Mouse (Mus musculus) large intestine, adult 2 months (tissue): ENCODE measurements around the gene Gm17509. TPM values are rescaled to one million over a fixed set of nuclear protein-coding genes. Genes with fewer than 3 reads are reported as not detected.

Experiments
- DNase-seq: peaks from one replicate; pipeline ENCODE4 v3.0.0-alpha.2; 2012; ENCODE audit warnings: low read depth, low spot score
- WGBS: fragments of 180-500 bp; shearing (Covaris S2); methylation state at CpG from one replicate; pipeline ENCODE4 v1.1.7; 2018; 5-methylcytosine and 5-hydroxymethylcytosine counted together
- polyA plus RNA-seq: library from polyadenylated mRNA; depleted of rRNA; stranded (reverse); fragments of >200 nt; gene quantifications from 2 replicates; pipeline ENCODE4 v1.2.3, GENCODE M21; 2012; rRNA removed

Gene Gm17509
- polyA plus RNA-seq, result not detected in 2 replicates

DNA sequence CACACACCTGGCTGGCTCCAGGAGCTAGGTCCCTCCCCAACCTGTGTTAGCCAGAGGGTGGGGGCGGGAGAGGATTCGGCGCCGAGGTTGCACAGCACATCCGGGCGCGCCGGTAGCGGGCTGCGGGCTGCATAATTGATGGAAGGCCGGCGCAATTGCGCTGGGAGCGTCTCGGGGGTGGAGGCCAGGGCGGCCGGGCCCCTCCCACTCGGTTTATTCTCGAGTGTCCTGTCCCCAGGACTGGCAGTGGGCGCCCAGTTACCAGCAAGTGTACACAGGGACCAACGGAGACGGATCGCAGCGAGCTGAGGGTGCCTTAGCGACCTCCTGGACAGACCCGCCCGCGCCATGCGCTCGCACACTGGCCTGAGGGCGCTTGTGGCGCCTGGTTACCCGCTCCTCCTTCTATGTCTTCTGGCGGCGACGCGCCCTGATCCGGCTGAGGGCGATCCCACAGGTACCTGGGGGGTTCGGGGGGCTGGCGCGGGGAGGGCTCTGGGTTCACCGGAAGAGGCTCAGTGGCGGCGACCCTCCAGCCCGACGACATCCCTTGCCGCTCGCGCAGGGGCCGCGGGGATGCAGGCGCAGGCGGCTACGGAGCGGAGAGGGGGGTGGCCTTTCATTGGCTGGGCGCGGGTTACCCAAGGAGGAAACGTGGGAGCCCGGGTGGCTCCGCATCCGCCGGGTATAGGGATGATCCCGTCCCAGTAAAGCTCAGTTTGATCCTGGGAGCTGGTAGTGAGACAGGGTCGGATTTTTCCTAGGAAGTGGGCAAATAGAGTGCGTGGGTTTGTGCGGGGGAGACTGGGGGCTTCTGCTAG is at the start of gene Gm17509:
Gene Gm17509 (minus strand): TSS at position 575 of the 821 bp plus-strand sequence.
- no peak for DNase-seq
- WGBS, result 2% methylated on average over 67 of the region's 67 CpGs

DNA sequence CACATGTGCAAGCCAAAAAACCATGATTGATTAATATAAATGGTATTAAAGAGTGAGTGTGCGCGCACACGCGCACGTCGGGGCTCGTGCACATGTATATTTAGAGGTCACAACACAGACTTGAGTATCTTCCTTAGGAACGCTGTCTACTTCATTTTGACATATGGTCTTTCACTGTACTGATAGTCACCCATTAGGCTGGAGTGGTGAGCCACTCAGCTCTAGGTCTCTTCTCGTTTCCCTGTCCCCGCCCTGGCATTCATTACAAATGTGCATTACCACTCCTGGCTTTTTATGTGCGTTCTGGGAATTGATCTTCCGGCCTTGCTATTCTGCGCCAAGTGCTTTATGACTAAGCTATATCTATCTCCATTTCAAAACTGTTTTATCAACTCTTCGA is 47.1 kb upstream of the Gm17509 start:
- 89% methylated on average over 14 of the region's 14 CpGs for WGBS
- no peak for DNase-seq

DNA sequence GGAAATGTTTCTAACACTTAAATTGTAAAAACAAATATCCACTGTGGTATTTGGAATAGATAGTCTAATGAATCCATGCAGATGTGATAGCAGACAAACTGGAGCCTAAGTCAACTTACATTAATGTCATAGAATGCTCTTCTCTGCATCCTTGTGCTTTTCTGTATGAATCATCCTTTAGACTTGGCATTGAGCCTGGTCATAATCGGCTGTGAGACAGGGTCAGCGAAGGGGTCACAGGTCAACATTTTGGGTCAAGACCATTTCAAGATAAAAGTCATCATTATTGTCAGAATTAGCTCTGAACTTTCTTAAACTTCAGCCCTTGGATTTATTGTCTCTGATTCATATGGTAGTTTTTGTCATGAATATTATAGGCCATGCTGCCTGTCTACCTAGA is 45.3 kb upstream of the Gm17509 start:
- no peak for DNase-seq
- 68% methylated on average over 2 of the region's 2 CpGs for WGBS

DNA sequence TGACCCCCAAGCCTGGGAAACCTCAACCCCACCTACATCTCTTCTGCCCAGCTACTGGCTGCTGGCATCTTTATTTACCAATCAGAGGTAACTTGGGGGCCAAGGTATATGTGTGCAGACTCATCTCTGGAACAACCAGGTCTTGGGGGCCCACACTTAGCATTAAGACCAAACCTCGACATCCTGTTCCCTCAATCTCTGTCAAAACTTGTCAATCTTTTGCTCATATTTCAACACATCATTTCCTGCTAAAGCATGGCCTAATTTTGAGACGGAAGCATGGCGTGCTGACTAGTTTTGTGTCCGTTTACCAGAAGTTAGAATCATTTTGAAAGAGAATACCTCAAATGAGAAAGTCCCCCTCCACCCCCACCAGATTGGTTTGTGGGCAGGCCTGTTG is 39.8 kb upstream of the Gm17509 start:
- no peak for DNase-seq
- 72% methylated on average over 4 of the region's 4 CpGs for WGBS

DNA sequence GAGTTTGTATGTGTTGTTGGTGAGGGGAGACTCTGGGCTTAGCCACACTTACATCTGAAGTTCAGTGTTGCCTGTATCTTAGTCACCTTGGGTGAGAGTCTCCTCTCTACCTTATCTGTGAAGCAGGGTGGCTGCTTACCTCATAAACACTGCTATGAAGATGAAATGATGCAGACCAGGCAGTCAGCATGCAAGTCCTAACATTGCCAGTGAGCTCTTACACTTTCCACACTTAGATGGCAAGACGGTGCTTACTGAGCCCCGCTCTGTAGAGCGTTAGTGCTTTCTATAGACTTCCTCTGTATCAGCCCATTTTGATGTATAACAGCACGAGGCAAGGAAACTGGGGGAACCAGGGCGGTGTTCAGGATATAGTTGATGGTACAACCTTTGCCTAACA is 21.7 kb upstream of the Gm17509 start:
- no peak for DNase-seq
- WGBS, result 81% methylated on average over 5 of the region's 5 CpGs

DNA sequence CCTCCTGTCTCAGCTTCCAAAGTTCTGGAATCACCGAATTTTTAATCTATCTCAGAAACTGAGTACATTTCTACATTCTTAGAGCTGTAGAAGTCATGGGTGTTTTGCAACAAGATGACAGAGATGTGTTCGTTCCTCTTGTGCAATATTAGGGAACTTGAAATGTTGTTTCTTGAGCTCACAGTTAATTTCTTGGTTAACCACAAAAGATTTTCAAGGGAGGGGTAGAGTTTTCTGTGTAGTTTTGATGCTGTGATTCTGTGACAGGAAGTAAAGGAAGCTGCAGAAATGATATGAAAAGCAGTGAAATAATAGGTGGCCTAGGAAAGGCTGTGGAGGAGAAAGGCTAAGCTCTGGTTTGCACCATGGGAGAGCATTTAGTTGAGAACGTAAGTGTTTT is 21.2 kb upstream of the Gm17509 start:
- no peak for DNase-seq
- 74% methylated on average over 3 of the region's 3 CpGs for WGBS

DNA sequence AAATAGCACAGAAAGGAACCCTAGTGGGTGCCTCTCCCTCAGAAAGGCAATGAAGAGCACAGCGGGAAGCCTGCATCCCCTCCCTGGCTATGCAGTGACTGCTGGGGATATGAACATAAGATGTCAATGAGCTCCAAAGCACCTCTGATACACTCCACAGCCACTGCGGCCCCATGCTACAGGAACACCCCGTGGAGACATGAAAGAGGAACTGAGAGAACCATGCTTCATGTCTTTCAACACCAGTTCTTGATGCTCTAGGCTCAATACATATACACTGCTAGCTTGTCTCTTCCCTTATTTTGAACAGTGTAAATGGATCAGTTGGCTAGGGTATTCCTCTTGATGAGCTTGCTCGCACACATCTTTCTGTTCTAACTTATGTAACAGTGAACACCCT is 16.2 kb upstream of the Gm17509 start:
- 82% methylated on average over 4 of the region's 4 CpGs for WGBS
- no peak for DNase-seq

DNA sequence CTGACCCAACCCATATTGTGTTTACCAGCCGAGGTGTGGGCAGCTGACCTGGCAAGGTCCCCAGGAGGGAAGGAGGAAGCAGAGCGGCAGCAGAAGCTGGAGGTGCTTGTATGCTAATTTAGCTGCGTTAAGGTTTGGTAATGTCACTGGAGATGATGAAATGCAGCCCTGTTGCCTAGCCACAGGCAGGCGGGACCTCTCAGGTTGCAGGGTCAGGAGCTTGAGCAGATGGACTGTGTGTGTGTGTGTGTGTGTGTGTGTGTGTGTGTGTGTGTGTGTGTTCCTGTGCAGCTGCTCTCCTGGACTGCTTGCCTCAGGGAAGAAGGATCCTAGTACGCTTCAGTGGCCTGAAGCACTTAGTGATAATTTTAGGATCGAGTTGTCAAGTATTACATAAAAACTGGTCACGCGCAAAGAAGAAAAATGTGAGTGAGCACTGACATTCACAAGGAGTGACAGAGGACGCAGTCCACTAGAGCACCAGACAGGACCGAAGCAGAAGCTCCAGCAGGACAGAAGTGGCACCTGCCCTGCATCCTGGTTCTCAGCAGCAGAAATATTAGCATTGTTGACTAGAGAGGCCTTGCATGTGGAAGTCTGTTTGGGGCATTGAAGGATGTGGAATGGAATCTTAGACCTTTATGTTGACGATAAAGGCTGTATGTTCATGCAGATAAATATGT is 14.8 kb upstream of the Gm17509 start:
- no peak for DNase-seq
- WGBS, result 45% methylated on average over 11 of the region's 11 CpGs

DNA sequence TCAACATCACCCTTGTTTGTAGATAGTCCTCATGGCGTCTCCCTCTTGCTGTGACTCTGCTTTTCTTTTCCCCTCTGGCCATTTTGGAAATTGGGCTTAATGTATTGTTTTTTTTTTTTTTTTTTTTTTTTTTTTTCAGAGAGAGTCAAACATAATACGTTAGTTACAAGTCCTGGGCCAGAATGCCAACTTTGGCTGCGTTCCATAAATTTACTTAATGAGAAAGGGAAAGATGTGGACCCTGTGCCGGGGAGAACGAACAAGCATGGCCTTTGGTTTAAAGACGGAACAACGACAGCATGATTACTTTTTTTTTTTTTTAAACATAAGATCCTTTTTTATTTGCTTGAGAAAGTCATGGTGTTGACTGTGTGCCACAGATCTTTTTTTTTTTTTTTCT is 13.6 kb upstream of the Gm17509 start:
- WGBS, result 76% methylated on average over 7 of the region's 7 CpGs
- DNase-seq, result no peak

DNA sequence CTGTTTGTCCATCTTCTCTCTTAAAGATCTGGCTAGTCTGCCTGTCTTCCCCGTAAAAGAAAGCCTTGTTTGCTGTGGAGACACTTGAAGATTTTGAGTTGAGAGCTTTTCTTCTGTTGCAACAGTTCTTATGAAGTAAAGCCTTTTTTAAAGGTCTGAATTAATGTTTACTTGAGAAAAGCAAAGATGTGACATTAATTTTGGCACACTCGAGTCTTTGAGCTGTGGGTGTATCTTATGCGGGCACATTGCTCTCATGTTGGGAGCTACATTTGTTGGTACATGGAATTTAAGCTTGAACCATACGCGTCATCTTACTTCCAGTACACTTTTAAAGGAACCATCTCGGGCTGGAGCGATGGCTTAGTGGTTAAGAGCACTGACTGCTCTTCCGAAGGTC is 12.9 kb upstream of the Gm17509 start:
- DNase-seq, result no peak
- 85% methylated on average over 8 of the region's 8 CpGs for WGBS

DNA sequence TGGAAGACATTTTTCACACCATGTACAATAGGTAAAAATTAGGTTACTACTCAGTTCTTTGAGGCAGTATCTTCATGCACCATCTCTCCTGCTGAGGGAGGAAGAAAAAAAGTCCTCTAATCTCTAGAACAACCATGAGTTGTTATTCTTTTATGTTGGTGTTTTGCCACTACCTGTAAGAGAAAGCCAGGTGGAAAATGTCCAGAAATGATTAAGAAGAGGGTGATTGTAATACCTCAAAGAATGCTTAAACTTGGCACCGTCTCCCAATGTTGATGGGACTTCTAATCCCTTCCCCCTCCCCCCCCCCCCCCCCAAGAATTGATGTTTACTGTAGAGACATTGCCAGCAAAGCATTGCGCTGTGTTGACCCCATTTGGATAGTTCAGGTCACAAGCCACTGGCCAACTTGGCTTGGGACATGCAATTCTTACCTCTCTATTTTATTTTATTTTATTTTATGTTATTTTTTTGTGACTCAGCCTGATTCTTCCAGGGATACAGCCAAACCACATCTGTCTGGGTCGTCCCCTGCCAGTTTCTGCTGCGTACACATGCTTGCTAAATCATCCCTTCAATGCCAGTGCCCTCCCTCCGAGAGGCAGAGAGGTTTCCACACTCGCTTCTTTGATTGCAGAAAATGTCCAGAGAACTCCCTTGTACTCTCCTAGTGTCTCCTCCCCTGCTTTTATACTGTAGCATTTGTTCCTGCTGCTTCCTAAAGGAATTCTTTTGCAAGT is 9.7 kb upstream of the Gm17509 start:
- no peak for DNase-seq
- 65% methylated on average over 6 of the region's 6 CpGs for WGBS

DNA sequence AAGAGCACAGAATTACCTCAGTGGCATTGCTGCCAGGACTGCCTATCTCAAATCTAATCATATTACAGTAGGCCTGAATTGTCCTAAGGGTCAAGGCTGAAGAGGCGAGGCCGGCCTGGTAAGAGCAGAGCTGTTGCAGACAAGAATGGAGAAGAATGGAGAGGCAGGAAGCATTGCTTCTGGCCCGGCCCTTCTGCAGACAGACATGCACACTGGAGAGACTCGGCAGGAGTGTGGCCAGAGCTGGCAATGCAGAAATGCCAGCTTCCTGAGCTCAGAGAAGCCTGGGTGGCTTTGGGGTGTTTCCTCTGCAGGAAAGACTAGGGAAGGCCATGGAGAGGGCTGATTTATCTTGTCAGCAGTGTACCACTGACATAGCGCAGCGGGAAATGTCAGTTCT is 4.7 kb upstream of the Gm17509 start:
- 71% methylated on average over 6 of the region's 6 CpGs for WGBS
- DNase-seq, result no peak

DNA sequence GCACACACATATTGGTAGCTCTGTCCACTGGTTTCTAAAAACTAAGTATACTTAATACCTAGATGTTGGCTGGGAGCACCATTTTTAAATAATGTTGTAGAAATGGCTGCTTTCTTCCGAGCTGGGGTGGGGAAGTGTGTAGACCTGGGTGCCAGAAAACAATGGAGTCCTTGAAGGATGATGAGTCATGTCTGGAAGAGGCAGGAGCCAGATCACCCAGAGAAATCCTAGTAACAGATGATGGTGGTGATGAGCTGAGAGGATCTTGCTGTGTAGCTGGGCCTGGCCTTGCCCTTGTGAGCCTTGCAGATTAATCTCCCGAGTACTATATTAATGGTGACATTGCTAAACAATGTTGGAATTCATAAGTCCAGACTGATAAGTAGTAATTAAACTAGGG is 4.0 kb upstream of the Gm17509 start:
- 61% methylated on average over 2 of the region's 2 CpGs for WGBS
- no peak for DNase-seq

DNA sequence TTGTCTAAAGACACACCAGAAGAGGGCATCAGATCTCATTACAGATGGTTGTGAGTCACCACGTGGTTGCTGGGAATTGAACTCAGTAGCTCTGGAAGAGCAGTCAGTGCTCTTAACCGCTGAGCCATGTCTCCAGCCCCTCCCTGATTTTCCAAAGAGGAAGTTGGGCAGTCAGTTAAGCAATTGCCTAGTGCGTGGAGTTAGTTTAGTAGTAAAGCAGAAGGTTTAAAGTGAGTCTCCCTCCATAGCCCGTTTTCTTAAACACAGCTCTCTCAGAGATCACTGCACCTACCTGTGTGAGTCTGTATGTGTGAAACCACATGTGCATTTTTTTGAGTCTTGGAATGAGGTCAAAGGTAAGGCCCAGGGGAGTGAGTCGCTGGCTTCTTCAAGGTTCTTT is 2.2 kb upstream of the Gm17509 start:
- no peak for DNase-seq
- 35% methylated on average over 5 of the region's 5 CpGs for WGBS

DNA sequence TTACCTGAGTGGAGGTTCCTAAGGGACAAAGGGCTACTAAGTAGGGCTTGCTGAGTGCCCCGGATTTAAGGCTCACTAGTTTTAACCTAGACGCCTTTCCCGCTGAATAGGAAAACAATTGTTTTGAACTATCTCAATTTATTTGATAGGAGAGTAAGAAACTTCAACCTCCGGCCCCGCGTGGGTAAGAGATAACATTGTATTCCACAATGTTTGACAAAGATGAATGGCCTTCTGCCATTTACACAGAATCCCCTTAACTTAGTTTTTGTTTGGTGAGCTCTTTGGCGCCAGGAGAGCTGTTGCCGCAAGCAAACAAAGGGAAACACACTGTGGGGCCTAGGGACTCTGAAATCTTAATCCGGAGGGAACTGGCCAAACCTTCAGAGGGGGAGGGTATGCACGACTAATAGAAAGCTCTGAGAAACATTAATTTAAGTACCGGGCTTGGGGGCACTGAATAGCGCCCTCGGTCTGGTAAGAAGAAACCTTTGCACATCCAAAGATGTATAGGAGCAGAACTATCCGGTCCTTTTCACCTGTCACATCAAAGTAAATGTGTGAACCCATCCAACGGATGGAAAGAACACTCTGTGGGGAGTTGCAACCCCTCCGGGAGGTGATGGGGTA is 889 bp downstream of the Gm17509 start:
- WGBS, result 18% methylated on average over 16 of the region's 16 CpGs
- DNase-seq, result no peak

DNA sequence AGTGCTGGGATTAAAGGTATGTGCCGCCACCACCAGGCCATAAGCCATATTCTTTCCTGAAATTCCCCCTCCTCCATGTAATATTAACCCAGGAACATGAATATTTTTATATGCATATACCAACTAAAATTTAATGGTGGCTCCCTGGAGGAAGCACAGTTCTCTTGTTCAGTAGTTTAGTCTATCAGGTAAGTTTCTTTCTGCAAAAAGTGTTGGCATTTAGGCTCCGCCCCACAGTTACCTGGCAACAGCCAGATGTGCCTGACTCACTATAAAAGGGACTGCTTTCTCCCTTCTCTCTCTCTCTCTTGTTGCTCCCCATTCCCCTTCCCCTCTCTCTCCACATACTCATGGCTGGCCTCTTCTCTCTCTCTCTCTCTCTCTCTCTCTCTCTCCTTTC is 2.8 kb downstream of the Gm17509 start:
- 82% methylated on average over 2 of the region's 2 CpGs for WGBS

DNA sequence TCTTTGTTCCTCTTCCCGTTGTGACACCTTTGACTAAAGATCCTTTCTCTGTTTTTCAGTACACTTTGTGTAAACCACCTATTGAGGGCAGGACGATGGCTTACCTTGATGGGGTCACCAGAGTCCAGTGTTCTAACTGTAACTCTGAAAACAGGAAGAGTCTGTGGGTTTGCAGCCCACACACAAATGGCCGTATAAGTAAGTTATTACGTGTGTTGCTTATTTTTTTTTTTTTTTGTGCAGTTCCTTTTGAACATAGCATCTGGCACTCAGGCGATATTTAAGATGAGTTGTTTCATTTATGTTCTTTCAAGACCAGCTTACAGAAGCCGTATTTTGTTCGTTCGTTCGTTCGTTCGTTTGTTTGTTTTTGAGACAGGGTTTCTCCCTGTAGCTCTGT is 3.3 kb downstream of the Gm17509 start:
- DNase-seq, result no peak

More for the DNA sequence above, 2.8 kb downstream of the Gm17509 start:
- DNase-seq, result no peak

DNA sequence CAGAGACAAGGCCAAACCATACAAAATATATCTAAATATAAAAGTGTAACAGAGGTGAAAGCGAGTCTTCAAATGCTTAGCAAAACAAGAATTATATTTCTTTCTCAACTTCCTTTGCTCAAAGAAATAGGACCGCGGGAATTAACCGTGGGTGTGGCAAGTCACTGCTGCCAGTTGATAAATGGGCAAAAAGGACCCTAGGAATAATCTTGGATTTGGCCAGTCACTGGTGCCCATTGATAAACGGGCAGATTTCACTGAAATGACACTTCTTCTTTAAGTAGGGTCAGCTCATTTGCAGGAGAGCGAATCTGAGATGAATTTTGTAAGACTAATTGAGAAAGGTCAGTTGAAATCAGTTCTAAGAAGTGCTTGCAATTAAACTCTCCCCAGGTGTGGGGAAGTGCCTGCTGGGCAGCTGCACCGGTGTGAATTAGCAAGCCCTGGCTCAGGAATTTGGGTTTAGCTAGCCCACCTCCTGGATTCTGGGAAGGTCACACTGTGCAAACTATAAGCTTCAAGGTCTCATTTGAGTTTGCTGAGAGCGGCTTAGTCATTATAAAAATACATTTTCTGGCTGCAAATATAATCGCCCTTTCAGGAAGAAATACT is 4.0 kb downstream of the Gm17509 start:
- no peak for DNase-seq
- 28% methylated on average over 9 of the region's 9 CpGs for WGBS

More for the DNA sequence above, 3.3 kb downstream of the Gm17509 start:
- 44% methylated on average over 11 of the region's 11 CpGs for WGBS

DNA sequence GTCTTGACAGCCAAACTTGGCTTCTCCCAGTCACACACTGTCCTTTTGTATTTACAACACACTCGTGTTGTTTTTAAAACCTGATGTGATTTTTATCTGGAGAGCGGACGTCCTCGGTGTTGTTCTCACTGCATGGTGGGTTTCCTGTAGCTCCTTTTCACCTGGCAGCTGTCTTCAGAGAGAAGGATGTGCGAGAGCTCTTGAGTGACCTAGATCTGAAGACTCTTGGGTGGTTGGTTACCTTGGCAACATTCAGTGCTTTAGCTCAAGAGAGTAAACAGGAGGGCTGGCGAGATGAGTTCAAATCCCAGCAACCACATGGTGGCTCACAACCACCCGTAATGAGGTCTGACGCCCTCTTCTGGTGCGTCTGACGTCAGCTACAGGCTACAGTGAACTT is 4.7 kb downstream of the Gm17509 start:
- 30% methylated on average over 10 of the region's 10 CpGs for WGBS
- no peak for DNase-seq

DNA sequence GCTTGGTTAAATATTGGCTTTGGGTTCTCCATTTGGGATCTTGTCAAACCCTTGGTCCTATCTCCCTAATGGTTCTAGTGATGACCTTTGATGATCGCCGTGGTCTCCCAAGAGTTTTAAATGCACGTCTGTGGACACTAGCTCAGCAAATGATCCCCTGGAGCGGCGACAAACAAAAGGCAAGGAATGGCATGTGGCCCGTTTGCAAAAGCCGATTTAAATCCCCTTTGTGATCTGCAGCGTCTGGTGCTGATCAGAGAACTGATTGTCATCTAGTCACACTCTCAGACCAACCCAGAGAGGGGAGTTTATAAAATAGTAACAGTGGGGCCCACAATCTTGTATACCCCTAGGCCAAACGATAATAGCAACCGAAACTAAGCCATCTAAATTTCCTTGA is 5.4 kb downstream of the Gm17509 start:
- WGBS, result 25% methylated on average over 10 of the region's 10 CpGs
- no peak for DNase-seq
